Mouse (Mus musculus): ENCODE measurements around the gene H3f3b.

DNA sequence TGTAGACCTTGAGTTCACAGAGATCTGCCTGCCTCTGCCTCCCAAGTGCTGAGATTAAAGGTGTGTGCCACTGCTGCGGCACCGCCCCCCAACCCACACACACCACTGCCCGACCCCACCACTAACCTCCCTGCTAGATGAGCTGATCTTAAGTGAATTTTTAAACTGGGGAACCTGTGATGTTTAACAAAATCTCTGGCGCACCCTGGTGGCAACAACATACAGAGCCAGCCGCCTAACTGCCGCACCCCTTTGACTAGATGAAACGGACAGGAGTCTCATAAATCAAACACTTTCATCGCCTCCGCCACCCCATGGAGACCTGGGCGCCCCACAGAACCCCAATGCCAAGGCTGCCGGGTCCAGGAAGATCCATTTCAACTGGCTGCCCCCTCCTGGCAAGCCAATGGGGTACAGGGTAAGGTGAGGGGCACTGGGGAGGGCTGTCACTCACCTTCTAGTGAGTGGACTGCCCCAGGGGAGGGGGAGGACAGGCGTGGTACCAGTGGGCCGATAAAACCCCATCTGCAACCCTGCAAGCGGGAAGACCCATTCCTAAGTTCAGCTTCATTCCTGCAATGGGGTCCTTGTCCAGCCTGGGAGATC is 28.1 kb downstream of the H3f3b start:
- no peak for TF ChIP-seq MYOD1 (IDR thresholded peaks at IDR 0.05; ENCODE audit: control insufficient read depth, insufficient read length, low read depth)
- peak; percentile 46 for TF ChIP-seq CTCF (IDR thresholded peaks at IDR 0.05; ENCODE audit: control insufficient read depth, insufficient read depth, insufficient read length)
- TF ChIP-seq MAX (IDR thresholded peaks at IDR 0.05), result no peak
- no peak for TF ChIP-seq CEBPB (IDR thresholded peaks at IDR 0.05; ENCODE audit: low read depth)
- TF ChIP-seq USF1 (IDR thresholded peaks at IDR 0.05; ENCODE audit: low read depth), result no peak
